Mouse (Mus musculus): ENCODE measurements at regions not wholly inside any gene's neighbourhood (a gene's known extent, or its start where the extent isn't known, plus 50 kb on each side); places are given as distances from the start of the nearest gene placed in this dataset.
A peak's percentile ranks its signal among the peaks of the same experiment; 100 is the strongest.

- Histone ChIP-seq H3K36me3 (ENCODE audit: control insufficient read depth, insufficient read depth, low read length) (no peaks in the 10 kb centered on the region), H3K4me1 (replicated peaks; ENCODE audit: control insufficient read depth, insufficient read depth, low read length) (peaks cover 34% of the 10 kb centered on the region), H3K27ac (ENCODE audit: control insufficient read depth, insufficient read depth, low read length) (no peak overlapping the region), H3K4me3 (ENCODE audit: control insufficient read depth, insufficient read depth, low read length) (no peak overlapping the region), H3K27me3 (ENCODE audit: control insufficient read depth, insufficient read depth, low read length) (no peaks in the 10 kb centered on the region)
- peak; percentile 52 for DNase-seq
- WGBS, result 9% methylated on average over 15 of the region's 15 CpGs
- TF ChIP-seq CTCF (IDR thresholded peaks at IDR 0.05; ENCODE audit: borderline replicate concordance, control insufficient read depth, extremely low read depth, insufficient read depth, low read length, poor library complexity), result no peak
- TF ChIP-seq POLR2A (IDR thresholded peaks at IDR 0.05; ENCODE audit: control insufficient read depth, extremely low read depth, insufficient read depth, low read length, poor library complexity), result no peak
These were observed 119.2 kb downstream of the Syk start for GRCm38 (mm10) chr13:52702201-52702611.

GRCm38 (mm10) chr13:52703401-52704164 is 120.6 kb downstream of the Syk start:
- no peak for DNase-seq
- peaks cover 34% of the 10 kb centered on the region for H3K4me1 ChIP-seq (replicated peaks; ENCODE audit: control insufficient read depth, insufficient read depth, low read length)
- TF ChIP-seq POLR2A (IDR thresholded peaks at IDR 0.05; ENCODE audit: control insufficient read depth, extremely low read depth, insufficient read depth, low read length, poor library complexity), result no peak
- no peak for TF ChIP-seq CTCF (IDR thresholded peaks at IDR 0.05; ENCODE audit: borderline replicate concordance, control insufficient read depth, extremely low read depth, insufficient read depth, low read length, poor library complexity)
- no peaks in the 10 kb centered on the region for H3K36me3 ChIP-seq (ENCODE audit: control insufficient read depth, insufficient read depth, low read length)
- 87% methylated on average over 12 of the region's 12 CpGs for WGBS
- no peak overlapping the region for H3K27ac ChIP-seq (ENCODE audit: control insufficient read depth, insufficient read depth, low read length)
- H3K27me3 ChIP-seq (ENCODE audit: control insufficient read depth, insufficient read depth, low read length), result no peaks in the 10 kb centered on the region
- H3K4me3 ChIP-seq (ENCODE audit: control insufficient read depth, insufficient read depth, low read length), result no peak overlapping the region

- no peaks in the 10 kb centered on the region for H3K36me3 ChIP-seq (ENCODE audit: control insufficient read depth, insufficient read depth, low read length)
- no peak overlapping the region for H3K4me3 ChIP-seq (ENCODE audit: control insufficient read depth, insufficient read depth, low read length)
- peaks cover 30% of the 10 kb centered on the region for H3K4me1 ChIP-seq (replicated peaks; ENCODE audit: control insufficient read depth, insufficient read depth, low read length)
- WGBS, result 95% methylated on average over 3 of the region's 3 CpGs
- H3K27ac ChIP-seq (ENCODE audit: control insufficient read depth, insufficient read depth, low read length), result no peak overlapping the region
- DNase-seq, result no peak
- H3K27me3 ChIP-seq (ENCODE audit: control insufficient read depth, insufficient read depth, low read length), result no peaks in the 10 kb centered on the region
- TF ChIP-seq CTCF (IDR thresholded peaks at IDR 0.05; ENCODE audit: borderline replicate concordance, control insufficient read depth, extremely low read depth, insufficient read depth, low read length, poor library complexity), result no peak
- no peak for TF ChIP-seq POLR2A (IDR thresholded peaks at IDR 0.05; ENCODE audit: control insufficient read depth, extremely low read depth, insufficient read depth, low read length, poor library complexity)
These were observed 121.7 kb downstream of the Syk start for GRCm38 (mm10) chr13:52704673-52705072.

GRCm38 (mm10) chr13:52709580-52709979 is 126.6 kb downstream of the Syk start:
- WGBS, result 89% methylated on average over 5 of the region's 5 CpGs

GRCm38 (mm10) chr13:52711713-52712369 is 128.9 kb downstream of the Syk start:
- Histone ChIP-seq H3K27ac (ENCODE audit: control insufficient read depth, insufficient read depth, low read length) (no peak overlapping the region), H3K27me3 (ENCODE audit: control insufficient read depth, insufficient read depth, low read length) (no peaks in the 10 kb centered on the region), H3K4me1 (replicated peaks; ENCODE audit: control insufficient read depth, insufficient read depth, low read length) (no peaks in the 10 kb centered on the region), H3K4me3 (ENCODE audit: control insufficient read depth, insufficient read depth, low read length) (no peak overlapping the region), H3K36me3 (ENCODE audit: control insufficient read depth, insufficient read depth, low read length) (no peaks in the 10 kb centered on the region)
- DNase-seq, result peak; percentile 82
- TF ChIP-seq POLR2A (IDR thresholded peaks at IDR 0.05; ENCODE audit: control insufficient read depth, extremely low read depth, insufficient read depth, low read length, poor library complexity) (no peak), CTCF (IDR thresholded peaks at IDR 0.05; ENCODE audit: borderline replicate concordance, control insufficient read depth, extremely low read depth, insufficient read depth, low read length, poor library complexity) (no peak)
- WGBS, result 34% methylated on average over 9 of the region's 9 CpGs

More at GRCm38 (mm10) chr13:52709580-52709979, 126.6 kb downstream of the Syk start:
- H3K4me1 ChIP-seq (replicated peaks; ENCODE audit: control insufficient read depth, insufficient read depth, low read length), result no peaks in the 10 kb centered on the region
- no peak for DNase-seq
- H3K36me3 ChIP-seq (ENCODE audit: control insufficient read depth, insufficient read depth, low read length), result no peaks in the 10 kb centered on the region
- no peak overlapping the region for H3K27ac ChIP-seq (ENCODE audit: control insufficient read depth, insufficient read depth, low read length)
- no peaks in the 10 kb centered on the region for H3K27me3 ChIP-seq (ENCODE audit: control insufficient read depth, insufficient read depth, low read length)
- TF ChIP-seq CTCF (IDR thresholded peaks at IDR 0.05; ENCODE audit: borderline replicate concordance, control insufficient read depth, extremely low read depth, insufficient read depth, low read length, poor library complexity), result no peak
- no peak for TF ChIP-seq POLR2A (IDR thresholded peaks at IDR 0.05; ENCODE audit: control insufficient read depth, extremely low read depth, insufficient read depth, low read length, poor library complexity)
- H3K4me3 ChIP-seq (ENCODE audit: control insufficient read depth, insufficient read depth, low read length), result no peak overlapping the region

GRCm38 (mm10) chr13:52721463-52721862 is 138.5 kb downstream of the Syk start:
- Histone ChIP-seq H3K4me3 (ENCODE audit: control insufficient read depth, insufficient read depth, low read length) (no peak overlapping the region), H3K27me3 (ENCODE audit: control insufficient read depth, insufficient read depth, low read length) (no peaks in the 10 kb centered on the region), H3K36me3 (ENCODE audit: control insufficient read depth, insufficient read depth, low read length) (no peaks in the 10 kb centered on the region), H3K27ac (ENCODE audit: control insufficient read depth, insufficient read depth, low read length) (peak overlapping the region; percentile 1; the same call in 1 of the 2 replicates), H3K4me1 (replicated peaks; ENCODE audit: control insufficient read depth, insufficient read depth, low read length) (peaks cover 14% of the 10 kb centered on the region)
- DNase-seq, result peak; percentile 35
- WGBS, result 6% methylated on average over 6 of the region's 6 CpGs
- no peak for TF ChIP-seq POLR2A (IDR thresholded peaks at IDR 0.05; ENCODE audit: control insufficient read depth, extremely low read depth, insufficient read depth, low read length, poor library complexity)
- no peak for TF ChIP-seq CTCF (IDR thresholded peaks at IDR 0.05; ENCODE audit: borderline replicate concordance, control insufficient read depth, extremely low read depth, insufficient read depth, low read length, poor library complexity)
